Mouse (Mus musculus) embryonic facial prominence, embryonic 10.5 days (tissue): ENCODE data around the gene Tulp2. TPM values are rescaled to one million over a fixed set of nuclear protein-coding genes. Genes with fewer than 3 reads are reported as not detected.
"Not testable (repeated sequence)": the region's sequence is repeated elsewhere in the genome, so short reads cannot be mapped to it uniquely, and the experiment has no call there.

Experiments
- DNase-seq: peaks from one replicate; pipeline ENCODE4 v3.0.0-alpha.2; 2017; ENCODE audit warnings: low spot score
- H3K27ac ChIP-seq: fragments of 300-500 bp; sonication (generic); replicated peaks from 2 replicates; pipeline ENCODE4 v1.5.1; 2016; ENCODE audit warnings: mild to moderate bottlenecking
- H3K27me3 ChIP-seq: fragments of 300-500 bp; sonication (generic); replicated peaks from 2 replicates; pipeline ENCODE4 v1.6.1; 2016; ENCODE audit warnings: low read depth, mild to moderate bottlenecking; ENCODE audit not compliant: poor library complexity, severe bottlenecking
- H3K36me3 ChIP-seq: fragments of 300-500 bp; sonication (generic); replicated peaks from 2 replicates; pipeline ENCODE4 v1.6.1; 2016; ENCODE audit warnings: mild to moderate bottlenecking, moderate library complexity
- H3K4me1 ChIP-seq: fragments of 300-500 bp; sonication (generic); 2 replicates; pipeline ENCODE4 v1.6.1; 2016
- H3K4me3 ChIP-seq: fragments of 300-500 bp; sonication (generic); 2 replicates; pipeline ENCODE4 v1.5.1; 2016; ENCODE audit warnings: mild to moderate bottlenecking, moderate library complexity
- H3K9me3 ChIP-seq: fragments of 300-500 bp; sonication (generic); 2 replicates; pipeline ENCODE4 v1.6.1; 2016; ENCODE audit warnings: mild to moderate bottlenecking
- WGBS: fragments of 180-500 bp; shearing (Covaris S2); methylation state at CpG from one replicate; pipeline ENCODE4 v1.1.7; 2016; 5-methylcytosine and 5-hydroxymethylcytosine counted together
- polyA plus RNA-seq: library from polyadenylated mRNA; unstranded; fragments of >200 nt; fragmentation: Nextera tagmentation; extraction: Ambion mirVana; gene quantifications from 2 replicates; pipeline ENCODE4 v1.2.1, GENCODE M21; 2016

Gene Tulp2
- polyA plus RNA-seq, 1 experiment from 2014 or later: 1.4 TPM

DNA sequence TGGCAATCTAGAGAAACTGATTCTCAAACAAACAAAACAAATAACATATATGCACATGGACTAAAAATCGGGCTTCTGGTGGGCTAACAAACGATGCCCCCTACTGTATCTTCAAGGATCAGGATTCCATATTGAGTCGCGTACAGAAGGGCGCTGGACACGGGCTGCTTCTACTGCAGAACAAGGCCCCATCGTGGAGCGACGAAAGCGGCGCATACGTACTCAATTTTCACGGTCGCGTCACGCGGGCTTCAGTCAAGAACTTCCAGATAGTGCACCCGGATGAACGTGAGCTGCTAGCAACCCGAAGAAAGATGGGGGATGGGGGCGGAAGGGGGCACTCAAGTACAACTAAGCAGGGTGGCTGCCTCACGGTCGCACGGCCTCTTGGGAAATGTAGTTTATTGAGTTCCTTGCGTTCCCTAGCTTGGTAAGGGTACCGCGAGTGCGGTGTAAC lies 40.1 kb downstream of the Tulp2 start:
- no peaks in the 10 kb centered on the region for H3K9me3 ChIP-seq
- H3K27ac ChIP-seq: peak overlapping the region; percentile 92
- peak; percentile 90 for DNase-seq

DNA sequence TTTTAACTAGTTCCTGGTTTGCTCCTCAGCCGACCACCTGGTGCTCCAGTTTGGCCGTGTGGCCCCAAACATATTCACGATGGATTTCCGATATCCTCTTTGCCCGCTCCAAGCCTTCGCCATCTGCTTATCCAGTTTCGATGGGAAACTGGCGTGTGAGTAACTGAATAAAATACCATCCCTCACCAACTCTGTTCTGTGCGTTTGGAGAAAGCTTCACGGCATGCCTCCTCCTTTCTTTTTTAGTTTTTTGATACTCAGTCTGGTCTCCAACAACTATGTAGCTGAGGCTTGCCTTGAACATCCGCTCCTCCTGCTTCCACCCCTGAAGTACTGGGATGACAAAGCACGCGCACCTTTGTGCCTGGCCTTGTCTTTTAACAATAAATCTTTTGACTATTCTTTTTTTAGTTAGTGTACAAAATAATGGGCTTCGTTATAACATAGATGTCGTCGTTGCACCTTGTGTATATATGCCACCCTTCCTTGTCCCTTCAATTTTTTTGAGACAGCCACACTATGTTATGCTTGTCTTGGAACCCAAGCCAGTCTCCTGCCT lies 40.6 kb downstream of the Tulp2 start:
- Histone ChIP-seq H3K4me1 (peaks cover 33% of the 10 kb centered on the region), H3K27me3 (no peaks in the 10 kb centered on the region), H3K4me3 (peak overlapping the region; percentile 67), H3K36me3 (peaks cover 22% of the 10 kb centered on the region), H3K9me3 (no peaks in the 10 kb centered on the region), H3K27ac (peak overlapping the region; percentile 92)
- no peak for DNase-seq
- 56% methylated on average over 16 of the region's 16 CpGs for WGBS

More for the DNA sequence above, 40.1 kb downstream of the Tulp2 start:
- no peaks in the 10 kb centered on the region for H3K27me3 ChIP-seq
- WGBS: under 1% methylated on average over 28 of the region's 28 CpGs
- H3K4me3 ChIP-seq: peak overlapping the region; percentile 67
- peaks cover 33% of the 10 kb centered on the region for H3K4me1 ChIP-seq
- peaks cover 22% of the 10 kb centered on the region for H3K36me3 ChIP-seq

DNA sequence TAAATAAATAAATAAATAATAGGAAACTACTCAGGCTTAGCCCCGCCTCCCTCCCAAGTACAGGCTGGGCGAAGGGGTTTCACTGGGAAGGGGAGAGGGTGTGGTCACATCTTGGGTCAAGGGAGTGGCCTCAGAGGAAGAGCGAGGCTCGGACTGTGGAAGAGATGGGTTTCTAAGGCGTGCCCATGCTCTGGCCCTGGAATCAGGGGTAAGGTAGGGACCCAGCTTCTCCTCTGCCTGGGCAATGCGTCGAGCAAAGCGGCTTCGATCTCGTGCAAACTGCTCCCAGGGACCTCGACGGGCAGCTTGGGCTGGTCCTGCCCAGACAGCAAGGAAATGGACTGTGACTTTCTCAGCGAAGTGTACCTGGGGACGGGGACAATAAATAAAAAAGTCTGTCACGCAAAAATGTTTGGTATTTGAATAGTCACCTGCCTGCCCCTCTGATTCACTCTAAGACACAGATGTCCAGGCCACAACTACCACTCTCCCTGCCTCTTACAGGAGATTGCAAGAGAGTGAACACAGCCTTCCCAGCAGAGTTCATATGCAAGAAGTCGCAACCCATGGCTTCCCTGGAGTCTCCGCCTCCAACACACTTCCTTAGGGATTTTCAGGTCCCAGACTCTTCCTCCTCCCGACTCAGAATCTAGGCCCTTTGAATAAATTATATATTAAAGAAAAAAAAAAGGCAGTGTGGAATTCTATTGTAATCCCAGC lies 41.4 kb downstream of the Tulp2 start:
- H3K27me3 ChIP-seq: no peaks in the 10 kb centered on the region
- no peak for DNase-seq
- peak overlapping the region; percentile 35; the same call in 1 of the 2 replicates for H3K4me3 ChIP-seq
- H3K27ac ChIP-seq: no peak overlapping the region
- WGBS: 70% methylated on average over 18 of the region's 18 CpGs
- peaks cover 22% of the 10 kb centered on the region for H3K36me3 ChIP-seq
- H3K9me3 ChIP-seq: no peaks in the 10 kb centered on the region
- H3K4me1 ChIP-seq: peaks cover 33% of the 10 kb centered on the region

DNA sequence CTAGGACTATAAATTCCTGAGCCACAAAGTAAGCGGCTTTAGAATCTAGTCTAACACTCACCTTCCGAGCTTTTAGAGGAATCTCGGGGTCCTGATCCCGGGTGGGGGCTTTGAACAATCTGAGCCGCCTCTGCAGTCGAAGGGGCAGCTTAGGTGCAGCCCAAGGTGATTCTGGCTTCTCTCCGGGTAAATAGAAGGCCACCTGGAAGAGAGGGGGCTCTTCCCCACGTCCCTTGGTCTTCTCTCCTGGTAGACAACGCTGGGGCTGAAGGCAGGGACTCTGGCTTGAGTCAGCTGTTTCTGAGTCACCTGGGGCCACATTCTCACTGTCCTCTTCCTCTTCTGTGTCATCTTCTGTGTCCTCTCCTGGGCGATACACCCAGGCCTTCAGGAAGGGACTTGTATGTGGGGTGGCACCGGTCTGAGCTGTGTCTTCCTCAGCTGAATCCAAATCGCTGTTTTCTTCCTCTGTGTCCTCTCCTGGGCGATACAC lies 42.0 kb downstream of the Tulp2 start:
- DNase-seq: no peak
- H3K36me3 ChIP-seq: peaks cover 22% of the 10 kb centered on the region
- no peak overlapping the region for H3K27ac ChIP-seq
- H3K27me3 ChIP-seq: no peaks in the 10 kb centered on the region
- no peaks in the 10 kb centered on the region for H3K9me3 ChIP-seq
- 86% methylated on average over 13 of the region's 13 CpGs for WGBS
- peak overlapping the region; percentile 35 for H3K4me3 ChIP-seq
- H3K4me1 ChIP-seq: peaks cover 33% of the 10 kb centered on the region

DNA sequence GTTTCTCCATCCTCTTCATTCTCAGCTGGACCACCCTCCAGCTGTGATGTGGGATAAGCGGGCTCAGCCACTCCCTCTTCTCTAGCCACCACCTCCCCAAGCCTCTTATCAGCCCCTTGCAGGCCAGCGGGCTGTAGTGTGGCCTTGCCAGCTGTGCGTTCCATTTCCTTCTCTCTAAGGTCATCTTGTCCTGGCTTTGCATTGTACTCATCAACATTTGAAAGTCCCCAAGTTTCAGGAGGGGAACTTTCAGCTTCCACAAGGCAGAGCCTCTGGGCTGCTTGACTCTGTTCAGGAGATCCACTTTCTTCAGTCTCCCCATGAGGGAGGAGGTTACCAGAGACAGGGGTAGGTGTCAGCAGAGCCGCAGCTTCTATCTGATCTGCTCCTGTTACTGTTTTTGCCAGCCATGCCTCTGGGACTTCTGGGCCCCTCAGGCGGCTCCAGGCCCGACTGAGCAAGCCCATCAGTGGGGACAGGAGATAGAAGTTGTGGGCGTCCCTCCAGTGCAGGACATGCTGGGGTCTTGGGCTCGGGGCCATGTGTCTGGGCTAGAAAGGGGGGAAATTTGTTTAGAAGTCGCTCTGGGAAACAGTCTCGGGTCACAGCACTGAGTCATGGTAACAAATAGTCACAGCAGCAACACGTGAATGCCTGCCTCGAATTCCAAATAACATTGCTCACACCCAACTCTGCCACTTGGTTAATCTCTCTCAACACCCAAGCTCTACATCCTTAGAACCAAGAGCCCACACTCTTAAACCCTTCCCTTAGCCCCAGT lies 43.4 kb downstream of the Tulp2 start:
- Histone ChIP-seq H3K9me3 (no peaks in the 10 kb centered on the region), H3K36me3 (peaks cover 22% of the 10 kb centered on the region), H3K4me3 (peak overlapping the region; percentile 96), H3K27ac (peak overlapping the region; percentile 95), H3K27me3 (no peaks in the 10 kb centered on the region), H3K4me1 (peaks cover 46% of the 10 kb centered on the region)
- DNase-seq: no peak
- WGBS: 32% methylated on average over 12 of the region's 12 CpGs

DNA sequence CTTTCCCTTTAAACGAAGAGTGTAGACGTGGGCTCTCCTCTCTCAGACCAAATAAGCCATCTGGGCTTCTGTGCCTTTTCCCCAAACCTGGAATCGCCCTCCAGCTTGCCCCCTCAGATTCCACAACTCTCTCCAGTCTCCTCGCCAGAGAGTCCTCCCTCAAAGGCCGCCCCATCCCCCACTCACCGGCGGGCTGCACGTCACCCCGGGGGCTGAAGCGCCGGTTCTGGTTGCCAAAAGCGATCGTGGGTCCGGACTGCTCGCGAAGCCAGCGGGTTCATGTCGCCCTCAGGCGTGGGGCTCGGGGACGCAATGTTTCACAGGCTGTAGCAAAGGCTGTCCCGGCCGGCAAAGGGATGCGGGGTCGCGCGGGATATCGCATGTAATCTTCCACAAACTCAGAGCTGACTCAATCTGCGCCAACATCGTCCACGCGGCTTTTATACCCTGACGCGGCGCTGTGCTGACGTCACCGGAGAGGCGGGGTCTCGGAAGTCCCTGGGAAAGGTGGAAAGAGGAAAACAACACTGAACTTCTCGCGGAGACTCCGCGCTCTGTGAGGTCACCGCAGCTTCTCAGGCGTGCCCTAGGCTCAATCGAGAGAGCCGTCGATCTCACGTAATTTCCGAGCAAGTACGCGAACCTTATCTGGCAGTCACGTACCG lies 44.3 kb downstream of the Tulp2 start, which contains the start of the genes Ppp1r15a and Plekha4:
TSS of gene Ppp1r15a (minus strand) at position 460 of the 665 bp plus-strand sequence.
TSS of gene Plekha4 (plus strand) at position 522 of the 665 bp plus-strand sequence.
- no peaks in the 10 kb centered on the region for H3K9me3 ChIP-seq
- peak; percentile 95 for DNase-seq
- peaks cover 53% of the 10 kb centered on the region for H3K4me1 ChIP-seq
- H3K27ac ChIP-seq: peak within 1 kb of the TSS; percentile 95
- peak within 1 kb of the TSS; percentile 96 for H3K4me3 ChIP-seq
- H3K27me3 ChIP-seq: no peaks in the 10 kb centered on the region
- under 1% methylated on average over 54 of the region's 54 CpGs for WGBS
- H3K36me3 ChIP-seq: peaks cover 22% of the 10 kb centered on the region

DNA sequence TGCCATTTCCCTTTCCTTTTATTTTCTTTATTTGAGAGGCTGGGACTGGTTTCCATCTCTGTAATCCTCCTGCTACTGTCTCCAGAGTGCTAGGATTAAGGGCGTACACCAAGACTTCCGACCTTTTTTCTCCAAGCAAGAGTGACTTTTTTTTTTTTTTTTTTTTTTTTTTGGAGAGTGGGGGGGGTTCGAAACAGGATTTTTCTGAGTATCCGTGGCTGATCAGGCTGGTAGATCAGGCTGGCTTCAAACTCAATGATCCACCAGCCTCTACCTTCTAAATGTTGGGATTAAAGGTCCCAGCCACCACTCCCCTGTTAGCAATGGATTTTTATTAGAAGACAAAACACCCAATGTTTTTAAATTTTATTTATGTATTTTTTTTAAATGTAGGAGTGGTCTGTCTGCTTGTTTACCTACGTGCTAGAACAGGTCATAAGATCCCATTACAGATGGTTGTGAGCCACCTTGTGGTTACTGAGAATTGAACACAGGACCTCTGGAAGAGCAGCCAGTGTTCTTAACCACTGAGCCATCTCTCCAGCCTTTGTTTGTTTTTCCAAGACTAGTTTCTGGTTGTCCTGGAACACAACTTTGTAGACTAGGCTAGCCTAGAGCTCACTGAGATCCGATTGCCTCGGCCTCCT lies 44.9 kb downstream of the Tulp2 start:
- WGBS: 24% methylated on average over 7 of the region's 7 CpGs
- Histone ChIP-seq H3K4me1 (peaks cover 53% of the 10 kb centered on the region), H3K4me3 (peak overlapping the region; percentile 96), H3K9me3 (no peaks in the 10 kb centered on the region), H3K27me3 (no peaks in the 10 kb centered on the region), H3K36me3 (peaks cover 22% of the 10 kb centered on the region), H3K27ac (peak overlapping the region; percentile 95)
- DNase-seq: no peak

DNA sequence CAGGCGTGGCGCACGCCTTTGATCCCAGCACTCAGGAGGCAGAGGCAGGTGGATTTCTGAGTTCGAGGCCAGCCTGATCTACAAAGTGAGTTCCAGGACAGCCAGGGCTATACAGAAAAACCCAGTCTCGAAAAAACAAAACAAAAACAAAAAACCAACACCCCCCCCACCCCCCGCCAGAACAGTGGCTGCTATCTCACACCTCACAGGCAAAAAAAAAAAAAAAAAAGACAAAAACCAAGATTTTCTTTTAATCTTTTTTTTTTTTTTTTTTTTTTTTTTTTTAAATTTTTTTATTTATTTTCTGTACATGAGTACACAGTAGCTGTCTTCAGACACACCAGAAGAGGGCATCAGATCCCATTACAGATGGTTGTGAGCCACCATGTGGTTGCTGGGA lies 45.5 kb downstream of the Tulp2 start:
- Histone ChIP-seq H3K4me1 (peaks cover 48% of the 10 kb centered on the region), H3K36me3 (peaks cover 22% of the 10 kb centered on the region)
- not testable (repeated sequence) for H3K9me3 ChIP-seq, H3K4me3 ChIP-seq, DNase-seq, H3K27ac ChIP-seq, H3K27me3 ChIP-seq
- WGBS: 88% methylated on average over 6 of the region's 6 CpGs

DNA sequence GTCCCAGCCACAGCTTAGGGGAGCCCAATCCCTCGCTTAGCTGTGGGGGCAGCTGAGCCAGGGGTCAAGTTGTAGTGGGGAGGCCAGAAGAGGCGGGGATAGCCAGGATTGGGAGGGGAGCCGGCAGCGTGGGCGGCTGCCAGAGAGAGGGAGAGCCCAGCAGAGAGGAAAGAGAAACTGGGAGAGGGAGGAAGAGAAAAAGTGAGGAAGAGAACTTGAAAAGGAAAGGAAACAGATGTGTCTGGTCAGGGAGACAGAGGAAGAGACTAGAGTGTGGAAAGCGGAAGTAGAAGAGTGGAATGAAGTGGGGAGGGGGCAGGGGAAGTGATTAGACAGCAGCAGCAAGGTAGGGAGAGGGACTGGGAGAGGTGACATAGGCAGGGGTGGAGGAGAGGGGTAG lies 47.8 kb downstream of the Tulp2 start:
- H3K36me3 ChIP-seq: peaks cover 4% of the 10 kb centered on the region
- WGBS: 18% methylated on average over 6 of the region's 6 CpGs
- DNase-seq: no peak
- no peaks in the 10 kb centered on the region for H3K9me3 ChIP-seq
- peaks cover 32% of the 10 kb centered on the region for H3K4me1 ChIP-seq
- H3K4me3 ChIP-seq: no peak overlapping the region; the same call in 1 of the 2 replicates
- H3K27ac ChIP-seq: peak overlapping the region; percentile 71
- no peaks in the 10 kb centered on the region for H3K27me3 ChIP-seq

DNA sequence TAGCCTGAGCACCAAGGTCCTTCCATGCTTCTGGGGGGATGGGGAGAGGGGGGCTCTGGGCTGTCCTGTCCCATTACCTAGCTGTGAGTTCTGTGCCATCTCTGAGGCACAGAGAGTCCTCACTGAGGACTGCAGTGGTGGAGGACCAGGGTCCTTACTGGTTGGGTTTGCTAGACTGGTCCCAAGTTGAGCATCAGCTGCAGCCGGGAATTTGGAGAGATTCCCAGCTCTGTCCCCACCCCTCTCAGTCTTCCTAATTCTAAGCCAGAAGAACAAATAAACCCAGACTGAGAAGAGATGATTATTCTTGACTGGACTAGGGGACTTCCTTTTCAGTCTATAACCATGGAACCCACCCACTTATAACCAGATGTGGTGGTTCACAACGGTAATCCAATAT lies 49.0 kb downstream of the Tulp2 start:
- H3K4me3 ChIP-seq: 0 out of 2 replicates have a peak overlapping the region, but pooled peaks have one; percentile 23
- WGBS: 78% methylated on average over 2 of the region's 2 CpGs
- H3K36me3 ChIP-seq: no peaks in the 10 kb centered on the region
- H3K9me3 ChIP-seq: no peaks in the 10 kb centered on the region
- H3K27ac ChIP-seq: peak overlapping the region; percentile 57; the same call in 1 of the 2 replicates
- H3K27me3 ChIP-seq: no peaks in the 10 kb centered on the region
- no peak for DNase-seq
- peaks cover 20% of the 10 kb centered on the region for H3K4me1 ChIP-seq

DNA sequence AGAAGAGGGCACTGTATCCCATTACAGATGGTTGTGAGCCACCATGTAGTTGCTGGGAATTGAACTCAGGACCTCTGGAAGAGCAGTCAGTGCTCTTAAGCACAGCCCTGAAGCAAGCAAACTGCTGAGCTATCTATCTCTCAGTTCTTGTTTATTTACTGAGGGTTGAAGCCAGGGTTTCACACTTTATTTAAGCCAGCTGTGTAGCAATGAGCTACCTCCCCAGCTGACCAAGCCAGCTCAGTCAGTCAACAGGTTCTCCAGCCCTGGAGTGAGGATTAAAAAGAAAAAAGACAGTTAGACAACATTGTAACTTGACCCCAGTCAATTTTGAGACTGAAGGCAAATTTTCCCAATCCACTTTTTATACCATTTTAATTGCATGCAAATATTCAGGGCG lies 54.0 kb downstream of the Tulp2 start:
- H3K27ac ChIP-seq: no peak overlapping the region

More for the DNA sequence above, 54.0 kb downstream of the Tulp2 start:
- Histone ChIP-seq H3K27me3 (no peaks in the 10 kb centered on the region; the same call in 1 of the 2 replicates), H3K9me3 (no peaks in the 10 kb centered on the region), H3K4me1 (peaks cover 17% of the 10 kb centered on the region), H3K36me3 (no peaks in the 10 kb centered on the region), H3K4me3 (no peak overlapping the region)
- 75% methylated on average over 1 of the region's 1 CpGs for WGBS
- DNase-seq: no peak
